Mouse (Mus musculus): ENCODE data around the gene Klhdc3. TPM values are rescaled to one million over a fixed set of nuclear protein-coding genes. Genes with fewer than 3 reads are reported as not detected.

Gene Klhdc3
- polyA plus RNA-seq, 1 experiment from 2014 or later: 133 TPM

DNA sequence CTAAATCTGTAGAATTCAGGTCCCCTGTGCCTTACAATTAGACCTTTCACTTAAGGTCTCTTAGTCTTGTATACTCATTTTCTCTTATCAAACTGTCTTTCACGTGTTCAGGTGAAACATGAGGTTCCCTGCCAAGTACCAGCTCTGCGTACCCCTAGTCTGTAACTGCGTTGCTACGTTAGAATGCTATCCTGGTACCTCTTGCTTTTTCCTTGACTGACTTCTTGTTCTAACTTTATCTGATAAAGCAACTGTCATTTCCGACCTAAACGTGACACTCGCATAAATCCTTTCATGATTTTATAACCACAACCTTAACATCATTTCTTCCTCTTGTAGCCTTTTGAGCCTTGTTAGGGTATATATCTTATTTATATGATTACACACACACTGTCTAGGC, 31.7 kb upstream of the Klhdc3 start:
- peak overlapping the region; percentile 94 for H3K9ac ChIP-seq
- 74% methylated on average over 7 of the region's 7 CpGs for whole genome bisulfite sequencing
- H3K9me3 ChIP-seq: no peaks in the 10 kb centered on the region
- H3K4me2 ChIP-seq: peak overlapping the region; percentile 100
- peaks cover 39% of the 10 kb centered on the region for H3K36me3 ChIP-seq
- H3K27me3 ChIP-seq: no peaks in the 10 kb centered on the region
- peaks cover 16% of the 10 kb centered on the region for H3K4me1 ChIP-seq
- no peak overlapping the region for H3K27ac ChIP-seq
- ATAC-seq (ENCODE audit: insufficient number of reproducible peaks, insufficient read depth, low FRiP score, low TSS enrichment, low read depth): no peak
- peak overlapping the region; percentile 100 for H3K4me3 ChIP-seq

DNA sequence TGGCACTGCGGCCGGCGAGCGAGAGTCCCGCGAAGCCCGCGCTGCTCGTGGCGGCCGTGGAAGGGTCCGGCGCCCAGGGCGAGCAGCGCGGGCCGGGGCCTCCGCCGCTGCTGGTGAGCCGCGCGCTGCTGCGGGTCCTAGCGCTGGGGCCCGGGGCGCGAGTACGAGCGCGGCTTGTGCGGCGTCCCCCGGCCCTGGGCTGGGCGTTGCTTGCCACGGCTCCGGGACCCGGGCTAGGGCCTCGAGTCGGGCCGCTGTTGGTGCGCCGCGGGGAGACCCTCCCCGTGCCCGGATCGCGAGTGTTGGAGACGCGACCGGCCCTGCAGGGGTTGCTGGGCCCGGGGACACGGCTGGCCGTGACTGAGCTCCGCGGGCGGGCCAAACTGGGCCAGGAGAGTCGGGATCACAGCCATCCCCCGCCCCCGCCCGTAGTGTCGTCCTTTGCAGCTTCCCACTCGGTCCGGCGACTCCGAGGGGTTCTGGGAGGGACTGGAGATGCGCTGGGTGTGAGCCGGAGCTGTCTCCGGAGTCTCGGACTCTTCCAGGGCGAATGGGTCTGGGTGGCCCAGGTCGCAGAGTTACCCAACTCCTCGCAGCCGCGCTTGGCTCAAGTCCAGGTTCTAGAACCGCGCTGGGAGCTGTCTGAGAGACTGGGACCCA, 31.0 kb upstream of the Klhdc3 start:
- Histone ChIP-seq H3K4me2 (peak overlapping the region; percentile 100), H3K27ac (peak overlapping the region; percentile 64), H3K9ac (peak overlapping the region; percentile 94), H3K4me3 (peak overlapping the region; percentile 100), H3K9me3 (no peaks in the 10 kb centered on the region), H3K36me3 (peaks cover 32% of the 10 kb centered on the region), H3K4me1 (peaks cover 16% of the 10 kb centered on the region), H3K27me3 (no peaks in the 10 kb centered on the region)
- no peak; the same call in 1 of the 2 replicates for ATAC-seq (ENCODE audit: insufficient number of reproducible peaks, insufficient read depth, low FRiP score, low TSS enrichment, low read depth)
- WGBS: under 1% methylated on average over 67 of the region's 76 CpGs

DNA sequence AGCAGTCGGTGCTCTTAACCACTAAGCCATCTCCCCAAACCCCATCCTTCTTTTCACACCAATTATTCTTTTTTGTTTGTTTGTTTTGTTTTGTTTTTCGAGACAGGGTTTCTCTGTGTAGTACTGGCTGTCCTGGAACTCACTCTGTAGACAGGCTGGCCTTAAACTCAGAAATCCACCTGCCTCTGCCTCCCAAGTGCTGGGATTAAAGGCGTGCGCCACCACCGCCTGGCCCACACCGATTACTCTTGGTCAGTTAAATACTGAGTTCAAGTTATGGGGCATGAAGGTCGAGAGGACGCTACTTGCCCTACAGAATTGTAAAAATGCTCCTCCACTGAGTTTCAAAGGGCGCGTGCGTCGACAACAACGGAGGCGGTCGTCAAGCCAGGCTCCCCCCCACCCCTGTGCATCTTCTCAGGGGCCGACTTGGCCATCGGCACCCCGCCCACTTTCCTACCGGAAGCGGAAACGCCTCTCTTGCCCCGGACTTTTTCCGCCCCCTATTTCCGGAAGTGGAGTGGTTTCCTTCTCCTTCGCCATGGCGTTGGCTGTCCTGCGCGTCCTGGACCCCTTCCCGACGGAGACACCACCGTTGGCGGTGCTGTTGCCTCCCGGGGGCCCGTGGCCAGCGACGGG, 30.4 kb upstream of the Klhdc3 start, which contains the start of gene Pex6:
Pex6 (plus strand) TSS at position 505 of the 639 bp plus-strand sequence.
- peaks cover 16% of the 10 kb centered on the region for H3K4me1 ChIP-seq
- H3K4me3 ChIP-seq: peak within 1 kb of the TSS; percentile 100
- peak within 1 kb of the TSS; percentile 94 for H3K9ac ChIP-seq
- peak within 1 kb of the TSS; percentile 100 for H3K4me2 ChIP-seq
- WGBS: 8% methylated on average over 36 of the region's 36 CpGs
- no peaks in the 10 kb centered on the region for H3K9me3 ChIP-seq
- H3K27me3 ChIP-seq: no peaks in the 10 kb centered on the region
- H3K36me3 ChIP-seq: peaks cover 26% of the 10 kb centered on the region
- ATAC-seq (ENCODE audit: insufficient number of reproducible peaks, insufficient read depth, low FRiP score, low TSS enrichment, low read depth): peak; percentile 82
- peak within 1 kb of the TSS; percentile 64 for H3K27ac ChIP-seq

DNA sequence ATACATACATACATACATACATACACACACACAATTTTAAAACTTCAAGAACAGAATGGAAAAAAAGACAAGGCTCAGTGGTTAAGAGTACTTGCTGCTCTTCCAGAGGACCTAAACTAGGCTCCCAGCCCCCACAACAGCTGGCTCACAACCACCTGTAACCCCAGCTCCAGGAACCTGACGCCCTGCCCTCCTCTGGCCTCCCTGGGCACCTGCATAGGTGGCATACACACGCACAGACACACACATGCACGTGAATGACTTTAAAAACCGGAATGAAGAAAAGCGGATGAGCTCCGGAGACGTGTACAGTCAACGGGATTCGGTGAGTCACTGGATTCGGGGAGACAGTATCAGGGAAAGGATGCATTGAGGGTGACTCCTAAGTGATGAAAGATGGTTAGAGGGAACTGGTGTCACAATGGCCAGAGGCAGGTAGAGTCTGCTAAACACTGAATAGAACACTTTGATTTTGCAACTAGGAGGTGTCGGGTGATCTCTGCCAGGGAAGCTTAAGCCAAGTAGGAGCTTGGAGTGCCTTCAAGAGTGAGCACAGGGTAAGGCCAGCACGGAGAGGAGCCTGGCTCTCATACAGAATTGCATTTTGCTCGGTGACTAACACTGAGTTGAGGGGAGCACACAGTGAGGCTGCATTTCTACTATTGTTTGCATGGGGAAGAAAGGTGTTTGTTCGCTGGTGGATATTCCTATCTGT, 25.8 kb upstream of the Klhdc3 start:
- Histone ChIP-seq H3K27ac (no peak overlapping the region), H3K4me2 (no peak overlapping the region), H3K36me3 (0 out of 2 replicates have a peak, but pooled peaks cover under 1% of the 10 kb centered on the region), H3K4me1 (peaks cover 30% of the 10 kb centered on the region), H3K9ac (no peak overlapping the region), H3K9me3 (no peaks in the 10 kb centered on the region), H3K4me3 (no peak overlapping the region), H3K27me3 (no peaks in the 10 kb centered on the region)
- ATAC-seq (ENCODE audit: insufficient number of reproducible peaks, insufficient read depth, low FRiP score, low TSS enrichment, low read depth): no peak
- WGBS: 88% methylated on average over 14 of the region's 14 CpGs

DNA sequence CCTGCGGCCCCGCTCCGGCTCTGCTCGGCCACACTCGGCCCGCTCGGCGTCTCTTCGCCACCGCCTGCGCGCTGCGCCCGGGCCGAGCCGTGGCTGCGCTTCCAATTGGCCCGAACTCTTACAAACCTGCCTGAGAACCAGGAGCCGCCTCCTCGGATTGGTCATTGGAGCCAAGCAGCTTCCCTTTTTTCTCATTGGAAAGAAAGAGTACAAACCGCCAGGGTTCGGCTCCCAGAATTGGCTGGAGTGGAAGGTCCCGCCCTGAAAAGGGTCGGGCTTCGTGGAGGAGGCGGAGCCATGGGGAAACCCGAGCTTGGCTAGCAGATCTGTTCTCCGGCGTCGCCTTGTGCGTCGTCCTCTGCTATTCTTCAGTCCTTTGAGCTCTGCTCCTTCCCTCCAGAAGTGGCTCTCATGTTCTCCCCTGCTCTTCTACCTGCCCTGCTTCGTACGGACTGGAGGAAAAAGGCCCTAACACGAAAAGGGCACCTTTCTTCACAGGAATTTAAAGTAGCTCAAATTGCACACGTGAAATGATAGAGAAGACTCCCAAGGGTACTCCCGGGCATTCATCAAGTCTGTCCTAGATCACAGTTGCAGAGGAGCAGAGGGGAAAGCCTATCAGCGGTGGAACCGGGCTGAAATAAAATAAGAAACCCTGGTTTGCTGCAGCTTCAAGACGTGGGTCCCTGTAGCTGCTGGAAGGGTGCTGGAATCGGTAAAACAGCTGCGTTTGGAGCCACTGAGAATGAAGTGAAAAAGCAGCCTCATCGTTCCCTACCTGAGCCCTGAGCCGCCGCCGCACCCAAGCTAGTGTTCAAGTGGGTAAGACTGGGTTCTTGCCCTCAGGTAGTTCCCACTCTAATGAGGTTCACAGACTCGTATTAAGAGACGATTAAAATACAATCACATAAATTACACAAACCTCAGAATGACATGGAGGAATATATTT, 24.4 kb upstream of the Klhdc3 start, which contains the start of gene Ppp2r5d:
Ppp2r5d (minus strand) TSS at position 225 of the 949 bp plus-strand sequence.
- WGBS: under 1% methylated on average over 48 of the region's 48 CpGs
- H3K4me1 ChIP-seq: peaks cover 32% of the 10 kb centered on the region
- ATAC-seq (ENCODE audit: insufficient number of reproducible peaks, insufficient read depth, low FRiP score, low TSS enrichment, low read depth): peak; percentile 90
- peak within 1 kb of the TSS; percentile 85 for H3K4me2 ChIP-seq
- peak within 1 kb of the TSS; percentile 92 for H3K27ac ChIP-seq
- peak within 1 kb of the TSS; percentile 94 for H3K4me3 ChIP-seq
- no peaks in the 10 kb centered on the region for H3K27me3 ChIP-seq
- peak within 1 kb of the TSS; percentile 97 for H3K9ac ChIP-seq
- H3K9me3 ChIP-seq: no peaks in the 10 kb centered on the region
- peaks cover 11% of the 10 kb centered on the region for H3K36me3 ChIP-seq

DNA sequence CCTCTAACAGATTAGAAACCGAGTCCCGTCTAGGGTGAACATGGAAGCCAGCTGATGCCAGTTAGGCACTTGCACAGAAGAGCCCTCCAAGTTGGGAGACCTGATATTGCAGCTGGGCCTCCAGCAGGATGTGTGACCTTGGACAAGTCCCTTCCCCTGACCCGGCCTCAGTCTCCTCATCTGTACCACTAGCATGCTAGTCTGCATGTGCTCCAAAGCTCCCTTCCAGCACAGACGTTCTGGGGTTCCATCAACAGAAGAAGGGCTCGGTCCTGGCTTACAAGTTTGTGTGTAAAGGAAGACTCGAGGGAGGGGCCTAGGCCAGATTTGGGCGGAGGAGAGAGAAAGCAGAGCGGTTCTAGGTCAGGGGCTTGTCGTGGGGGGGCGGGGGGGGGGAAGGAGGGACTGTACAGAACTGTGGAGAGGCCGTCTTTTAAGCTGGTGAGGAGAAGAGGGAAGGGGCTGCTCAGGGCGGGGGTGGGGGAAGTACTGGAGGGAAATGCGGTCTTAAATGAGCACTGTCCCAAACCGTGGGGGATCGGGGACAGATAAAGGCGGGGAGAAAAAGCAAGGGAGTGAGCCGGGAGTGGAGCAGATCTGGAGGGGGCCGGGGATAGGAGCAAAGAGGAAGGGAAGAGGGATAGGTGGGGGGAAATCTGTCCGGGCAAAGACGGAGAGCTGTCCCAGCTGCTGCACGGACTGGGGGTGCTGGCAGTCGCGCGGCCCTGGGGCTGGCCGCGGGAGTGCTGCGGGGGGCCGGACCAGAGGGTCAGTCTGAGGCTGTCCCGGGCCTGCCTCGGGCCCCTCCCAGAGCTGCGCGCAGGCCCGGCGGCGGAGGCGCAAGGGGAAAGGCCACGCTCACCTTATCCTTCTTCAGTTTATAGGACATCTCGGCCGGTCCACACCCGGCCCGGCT, 23.5 kb upstream of the Klhdc3 start:
- peaks cover 19% of the 10 kb centered on the region for H3K36me3 ChIP-seq
- whole genome bisulfite sequencing: 3% methylated on average over 41 of the region's 41 CpGs

DNA sequence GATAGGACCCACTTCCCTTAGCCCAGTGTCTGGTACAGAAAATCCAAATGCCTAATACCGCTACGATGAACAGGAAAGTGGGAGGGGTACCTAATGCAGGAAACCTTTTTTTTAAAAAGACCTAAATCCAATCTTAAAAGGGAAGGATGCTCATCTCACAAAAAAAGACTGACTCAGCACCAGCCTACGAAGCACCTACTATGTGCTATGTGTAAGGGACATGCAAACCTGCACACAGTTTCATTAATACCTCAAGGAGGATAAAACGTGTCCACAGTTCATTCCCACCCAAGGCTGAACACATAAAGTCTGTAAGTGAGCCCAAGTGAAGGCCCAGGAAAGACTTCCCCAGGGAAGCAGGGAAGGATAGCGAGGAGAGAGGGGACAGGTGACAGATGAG, 21.8 kb upstream of the Klhdc3 start:
- ATAC-seq (ENCODE audit: insufficient number of reproducible peaks, insufficient read depth, low FRiP score, low TSS enrichment, low read depth): no peak
- peak overlapping the region; percentile 94; the same call in 1 of the 2 replicates for H3K4me3 ChIP-seq

More for the DNA sequence above, 23.5 kb upstream of the Klhdc3 start:
- Histone ChIP-seq H3K4me2 (peak overlapping the region; percentile 85), H3K4me1 (peaks cover 32% of the 10 kb centered on the region), H3K27me3 (no peaks in the 10 kb centered on the region), H3K4me3 (peak overlapping the region; percentile 94), H3K9ac (peak overlapping the region; percentile 97), H3K27ac (peak overlapping the region; percentile 92), H3K9me3 (no peaks in the 10 kb centered on the region)
- ATAC-seq (ENCODE audit: insufficient number of reproducible peaks, insufficient read depth, low FRiP score, low TSS enrichment, low read depth): peak; percentile 77

DNA sequence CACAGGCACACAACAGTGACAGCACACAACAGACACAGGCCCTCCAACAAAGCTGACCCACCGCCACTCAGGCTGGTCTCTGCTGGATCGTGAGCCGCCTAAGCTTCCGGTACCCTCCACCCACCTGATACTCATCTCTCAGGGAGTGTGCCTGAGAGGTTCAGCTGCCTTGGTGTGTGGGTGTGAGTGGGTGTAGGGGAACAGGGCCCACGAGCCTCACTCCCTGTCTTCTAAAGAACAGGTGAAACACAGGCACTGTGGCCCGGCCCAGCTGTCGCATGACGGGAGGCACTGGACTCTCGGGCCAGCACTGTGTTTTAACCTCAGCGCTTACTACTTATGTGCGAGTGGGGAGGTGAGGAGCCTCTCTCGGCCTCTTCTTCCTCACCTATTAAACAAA, 21.4 kb upstream of the Klhdc3 start:
- 90% methylated on average over 12 of the region's 12 CpGs for WGBS
- H3K9ac ChIP-seq: peak overlapping the region; percentile 97; the same call in 1 of the 2 replicates

More for the DNA sequence above, 21.8 kb upstream of the Klhdc3 start:
- WGBS: 92% methylated on average over 5 of the region's 5 CpGs
- H3K4me2 ChIP-seq: peak overlapping the region; percentile 85
- no peaks in the 10 kb centered on the region for H3K27me3 ChIP-seq
- H3K36me3 ChIP-seq: peaks cover 33% of the 10 kb centered on the region
- no peak overlapping the region for H3K27ac ChIP-seq
- H3K9me3 ChIP-seq: no peaks in the 10 kb centered on the region
- H3K4me1 ChIP-seq: peaks cover 32% of the 10 kb centered on the region
- peak overlapping the region; percentile 97 for H3K9ac ChIP-seq

DNA sequence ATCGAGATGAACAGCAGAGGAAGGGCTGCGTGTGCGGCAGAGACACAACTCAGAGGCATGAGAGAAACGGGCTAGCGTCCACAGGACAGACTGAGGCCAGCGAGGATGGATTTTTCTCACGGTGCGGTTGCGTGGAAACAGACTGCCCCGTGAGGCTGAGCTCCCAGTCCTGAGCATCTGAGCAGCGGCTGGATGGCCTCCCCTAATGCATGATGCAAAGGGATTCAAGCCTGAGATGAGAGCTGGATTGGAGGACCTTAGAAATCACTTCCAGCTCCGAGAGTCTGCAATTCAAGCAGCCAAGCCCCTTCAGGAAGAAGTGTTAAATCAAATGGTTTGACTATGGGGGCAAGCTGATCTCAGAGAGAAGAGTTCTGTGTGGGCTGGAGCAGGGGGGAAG, 20.8 kb upstream of the Klhdc3 start:
- Histone ChIP-seq H3K27ac (no peak overlapping the region), H3K36me3 (peaks cover 39% of the 10 kb centered on the region), H3K4me2 (peak overlapping the region; percentile 7; the same call in 1 of the 2 replicates), H3K27me3 (no peaks in the 10 kb centered on the region), H3K9me3 (no peaks in the 10 kb centered on the region), H3K9ac (0 out of 2 replicates have a peak overlapping the region, but pooled peaks have one; percentile 97), H3K4me1 (peaks cover 32% of the 10 kb centered on the region), H3K4me3 (no peak overlapping the region)
- WGBS: 83% methylated on average over 12 of the region's 12 CpGs
- no peak for ATAC-seq (ENCODE audit: insufficient number of reproducible peaks, insufficient read depth, low FRiP score, low TSS enrichment, low read depth)

More for the DNA sequence above, 21.4 kb upstream of the Klhdc3 start:
- no peaks in the 10 kb centered on the region for H3K9me3 ChIP-seq
- no peak for ATAC-seq (ENCODE audit: insufficient number of reproducible peaks, insufficient read depth, low FRiP score, low TSS enrichment, low read depth)
- 0 out of 2 replicates have a peak overlapping the region, but pooled peaks have one; percentile 94 for H3K4me3 ChIP-seq
- peaks cover 32% of the 10 kb centered on the region for H3K4me1 ChIP-seq
- no peaks in the 10 kb centered on the region for H3K27me3 ChIP-seq
- peaks cover 37% of the 10 kb centered on the region for H3K36me3 ChIP-seq
- no peak overlapping the region for H3K27ac ChIP-seq
- 0 out of 2 replicates have a peak overlapping the region, but pooled peaks have one; percentile 7 for H3K4me2 ChIP-seq

DNA sequence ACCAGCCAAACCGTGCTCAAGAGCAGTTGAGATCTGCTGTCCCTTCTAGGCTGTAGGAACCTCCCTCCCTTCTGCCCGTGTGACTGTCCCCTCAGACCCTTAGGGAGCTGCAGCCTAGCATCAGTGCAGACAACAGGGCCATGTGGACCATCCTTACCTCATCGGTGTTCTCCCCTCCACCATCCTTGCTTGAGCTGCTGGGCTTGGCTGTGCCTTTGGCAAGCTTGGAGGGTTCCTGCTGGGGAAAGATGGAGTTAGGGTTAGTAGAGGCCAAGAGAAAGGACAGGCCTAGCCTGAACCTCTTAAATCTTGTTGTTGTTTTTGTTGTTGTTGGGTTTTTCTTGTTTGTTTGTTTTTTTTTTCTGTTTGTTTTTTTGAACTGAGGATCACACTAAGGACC, 19.2 kb upstream of the Klhdc3 start:
- H3K4me3 ChIP-seq: no peak overlapping the region
- H3K27ac ChIP-seq: no peak overlapping the region
- peaks cover 28% of the 10 kb centered on the region for H3K4me1 ChIP-seq
- no peaks in the 10 kb centered on the region for H3K27me3 ChIP-seq
- no peak overlapping the region for H3K9ac ChIP-seq
- ATAC-seq (ENCODE audit: insufficient number of reproducible peaks, insufficient read depth, low FRiP score, low TSS enrichment, low read depth): no peak
- H3K36me3 ChIP-seq: peaks cover 48% of the 10 kb centered on the region
- H3K4me2 ChIP-seq: no peak overlapping the region
- H3K9me3 ChIP-seq: no peaks in the 10 kb centered on the region
- 95% methylated on average over 3 of the region's 3 CpGs for WGBS
